Mouse (Mus musculus) embryonic facial prominence, embryonic 10.5 days (tissue): ENCODE data around the gene Gab2. TPM values are rescaled to one million over a fixed set of nuclear protein-coding genes. Genes with fewer than 3 reads are reported as not detected.

Experiments
- DNase-seq: peaks from one replicate; pipeline ENCODE4 v3.0.0-alpha.2; 2017; ENCODE audit warnings: low spot score
- H3K27ac ChIP-seq: fragments of 300-500 bp; sonication (generic); replicated peaks from 2 replicates; pipeline ENCODE4 v1.5.1; 2016; ENCODE audit warnings: mild to moderate bottlenecking
- H3K27me3 ChIP-seq: fragments of 300-500 bp; sonication (generic); replicated peaks from 2 replicates; pipeline ENCODE4 v1.6.1; 2016; ENCODE audit warnings: low read depth, mild to moderate bottlenecking; ENCODE audit not compliant: poor library complexity, severe bottlenecking
- H3K36me3 ChIP-seq: fragments of 300-500 bp; sonication (generic); replicated peaks from 2 replicates; pipeline ENCODE4 v1.6.1; 2016; ENCODE audit warnings: mild to moderate bottlenecking, moderate library complexity
- H3K4me1 ChIP-seq: fragments of 300-500 bp; sonication (generic); 2 replicates; pipeline ENCODE4 v1.6.1; 2016
- H3K4me3 ChIP-seq: fragments of 300-500 bp; sonication (generic); 2 replicates; pipeline ENCODE4 v1.5.1; 2016; ENCODE audit warnings: mild to moderate bottlenecking, moderate library complexity
- H3K9me3 ChIP-seq: fragments of 300-500 bp; sonication (generic); 2 replicates; pipeline ENCODE4 v1.6.1; 2016; ENCODE audit warnings: mild to moderate bottlenecking
- WGBS: fragments of 180-500 bp; shearing (Covaris S2); methylation state at CpG from one replicate; pipeline ENCODE4 v1.1.7; 2016; 5-methylcytosine and 5-hydroxymethylcytosine counted together
- polyA plus RNA-seq: library from polyadenylated mRNA; unstranded; fragments of >200 nt; fragmentation: Nextera tagmentation; extraction: Ambion mirVana; gene quantifications from 2 replicates; pipeline ENCODE4 v1.2.1, GENCODE M21; 2016

The Gab2 gene
- polyA plus RNA-seq, 1 experiment from 2014 or later, result 7.0 TPM

DNA sequence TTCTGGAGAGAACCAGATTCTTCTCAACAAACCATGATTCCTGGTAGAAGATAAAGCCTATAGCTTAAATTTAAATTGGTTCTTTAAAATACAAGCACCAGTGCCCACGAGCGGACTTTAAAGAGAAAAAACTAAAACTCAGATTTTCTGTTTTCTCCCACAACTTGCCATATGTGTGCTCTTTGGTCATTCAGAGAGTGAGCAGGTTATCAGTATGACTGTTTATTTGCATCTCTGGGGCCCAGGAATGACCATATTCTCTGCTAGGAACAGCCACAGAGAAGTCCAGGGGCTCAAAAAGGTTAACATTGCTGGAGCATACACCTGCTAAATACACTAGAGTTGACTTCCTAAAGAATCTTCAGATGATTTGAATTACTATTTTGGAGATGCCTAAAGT lies 216.9 kb downstream of the Gab2 start:
- DNase-seq, result no peak
- peaks cover 14% of the 10 kb centered on the region for H3K36me3 ChIP-seq
- no peak overlapping the region for H3K27ac ChIP-seq
- WGBS, result 93% methylated on average over 2 of the region's 2 CpGs
- H3K4me1 ChIP-seq, result no peaks in the 10 kb centered on the region
- H3K9me3 ChIP-seq, result no peaks in the 10 kb centered on the region
- H3K27me3 ChIP-seq, result no peaks in the 10 kb centered on the region
- H3K4me3 ChIP-seq, result no peak overlapping the region

DNA sequence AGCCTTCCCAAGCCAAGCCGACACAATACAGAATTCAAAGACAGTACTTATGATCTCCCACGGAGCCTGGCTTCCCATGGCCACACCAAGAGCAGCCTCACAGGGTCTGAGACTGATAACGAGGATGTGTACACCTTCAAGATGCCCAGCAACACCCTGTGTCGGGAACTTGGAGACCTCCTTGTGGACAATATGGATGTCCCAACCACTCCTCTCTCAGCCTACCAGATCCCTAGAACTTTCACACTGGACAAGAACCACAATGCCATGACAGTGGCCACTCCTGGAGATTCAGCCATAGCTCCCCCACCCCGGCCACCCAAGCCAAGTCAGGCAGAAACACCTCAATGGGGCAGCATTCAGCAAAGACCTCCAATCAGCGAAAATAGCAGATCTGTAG lies 217.6 kb downstream of the Gab2 start:
- Histone ChIP-seq H3K27me3 (no peaks in the 10 kb centered on the region), H3K4me1 (no peaks in the 10 kb centered on the region), H3K36me3 (peaks cover 21% of the 10 kb centered on the region), H3K9me3 (no peaks in the 10 kb centered on the region), H3K4me3 (no peak overlapping the region), H3K27ac (no peak overlapping the region)
- DNase-seq, result no peak
- WGBS, result 83% methylated on average over 6 of the region's 6 CpGs

DNA sequence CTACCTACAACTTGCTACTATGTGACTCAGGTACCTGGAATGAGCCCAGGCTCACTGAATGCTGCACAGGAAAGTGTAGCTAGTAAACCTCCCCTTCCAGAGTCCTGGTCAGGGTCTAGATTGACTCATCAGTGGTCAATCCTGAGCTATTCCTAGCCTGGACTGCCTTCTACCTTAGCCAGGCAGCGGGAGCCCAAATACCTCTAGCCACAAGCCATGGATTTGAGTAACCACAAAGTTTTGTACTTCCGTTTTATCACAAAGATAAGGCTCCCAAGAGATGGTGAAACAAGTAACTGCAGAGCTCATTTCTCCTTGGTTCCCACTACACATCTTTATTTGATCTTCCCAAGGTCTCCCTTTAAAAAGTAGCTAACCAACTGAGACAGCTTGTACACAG lies 219.5 kb downstream of the Gab2 start:
- no peaks in the 10 kb centered on the region for H3K27me3 ChIP-seq
- DNase-seq, result no peak
- no peak overlapping the region for H3K4me3 ChIP-seq
- no peaks in the 10 kb centered on the region for H3K4me1 ChIP-seq
- no peak overlapping the region for H3K27ac ChIP-seq
- WGBS, result 92% methylated on average over 2 of the region's 2 CpGs
- H3K36me3 ChIP-seq, result peaks cover 41% of the 10 kb centered on the region
- H3K9me3 ChIP-seq, result no peaks in the 10 kb centered on the region

DNA sequence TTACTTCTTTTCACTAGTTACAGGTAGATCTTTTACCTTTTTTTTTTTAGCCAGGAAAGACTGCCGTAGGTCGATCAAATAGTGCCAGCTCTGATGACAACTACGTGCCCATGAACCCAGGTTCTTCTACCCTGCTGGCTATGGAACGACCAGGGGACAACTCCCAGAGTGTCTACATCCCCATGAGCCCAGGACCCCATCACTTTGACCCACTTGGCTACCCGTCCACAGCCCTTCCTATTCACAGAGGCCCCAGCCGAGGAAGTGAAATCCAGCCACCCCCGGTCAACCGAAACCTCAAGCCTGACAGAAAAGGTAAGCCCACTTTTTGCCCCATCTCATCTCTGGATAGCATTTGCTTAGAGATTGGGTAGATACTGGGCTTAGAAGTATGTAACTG lies 219.9 kb downstream of the Gab2 start:
- no peak for DNase-seq
- Histone ChIP-seq H3K27ac (no peak overlapping the region), H3K4me1 (no peaks in the 10 kb centered on the region), H3K4me3 (no peak overlapping the region), H3K36me3 (peaks cover 45% of the 10 kb centered on the region), H3K9me3 (no peaks in the 10 kb centered on the region), H3K27me3 (no peaks in the 10 kb centered on the region)
- 88% methylated on average over 8 of the region's 8 CpGs for WGBS

GRCm38 (mm10) chr7:97302261-97302660 lies 220.9 kb downstream of the Gab2 start:
- no peaks in the 10 kb centered on the region for H3K9me3 ChIP-seq
- H3K4me3 ChIP-seq, result no peak overlapping the region
- no peaks in the 10 kb centered on the region for H3K27me3 ChIP-seq
- WGBS, result 87% methylated on average over 4 of the region's 4 CpGs
- no peak for DNase-seq
- peaks cover 54% of the 10 kb centered on the region for H3K36me3 ChIP-seq
- no peaks in the 10 kb centered on the region for H3K4me1 ChIP-seq
- H3K27ac ChIP-seq, result no peak overlapping the region

DNA sequence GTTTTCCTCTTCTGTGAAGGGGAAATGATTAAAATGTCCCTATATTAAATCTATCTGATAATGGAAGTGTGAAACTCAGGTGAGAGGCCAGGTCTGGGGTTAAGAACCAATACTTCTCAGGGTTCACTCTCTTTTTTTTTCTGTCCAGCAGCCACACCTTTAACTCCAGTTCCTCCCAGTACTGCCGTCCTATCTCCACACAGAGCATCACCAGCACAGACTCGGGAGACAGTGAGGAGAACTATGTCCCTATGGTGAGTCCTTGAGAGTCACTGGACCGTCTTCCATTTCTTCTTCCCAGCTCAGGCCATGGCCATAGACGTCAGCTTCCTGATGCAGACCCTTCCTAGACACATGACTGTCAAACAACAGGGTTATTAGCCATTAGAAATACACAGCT lies 221.5 kb downstream of the Gab2 start:
- no peak overlapping the region for H3K27ac ChIP-seq
- DNase-seq, result no peak
- no peaks in the 10 kb centered on the region for H3K4me1 ChIP-seq
- peaks cover 58% of the 10 kb centered on the region for H3K36me3 ChIP-seq
- 84% methylated on average over 4 of the region's 4 CpGs for WGBS
- H3K27me3 ChIP-seq, result no peaks in the 10 kb centered on the region
- no peaks in the 10 kb centered on the region for H3K9me3 ChIP-seq
- no peak overlapping the region for H3K4me3 ChIP-seq

DNA sequence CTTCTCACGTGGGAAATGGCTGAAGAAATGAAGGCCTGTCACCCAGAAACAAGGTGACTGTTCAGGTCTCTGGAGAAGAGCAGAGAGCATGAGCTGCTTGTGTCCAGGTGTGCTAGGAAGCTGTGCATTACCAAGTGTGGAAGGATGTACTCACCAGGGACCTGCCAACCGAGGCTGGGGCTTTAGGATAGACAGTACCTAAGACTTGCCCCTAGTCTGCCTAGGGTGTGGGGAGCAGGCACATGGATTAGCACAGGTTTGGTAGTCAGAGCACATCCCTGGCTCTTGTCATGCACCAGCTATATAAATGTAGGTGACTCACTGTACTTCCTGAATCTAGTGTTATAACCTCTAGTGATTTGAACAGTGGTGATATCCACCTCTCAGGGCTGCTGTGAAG lies 222.2 kb downstream of the Gab2 start:
- DNase-seq, result no peak

GRCm38 (mm10) chr7:97304471-97304870 lies 223.1 kb downstream of the Gab2 start:
- Histone ChIP-seq H3K9me3 (no peaks in the 10 kb centered on the region), H3K36me3 (peaks cover 67% of the 10 kb centered on the region), H3K27ac (no peak overlapping the region), H3K4me1 (no peaks in the 10 kb centered on the region), H3K4me3 (no peak overlapping the region), H3K27me3 (no peaks in the 10 kb centered on the region)
- no peak for DNase-seq

More for the DNA sequence above, 222.2 kb downstream of the Gab2 start:
- WGBS, result 72% methylated on average over 2 of the region's 2 CpGs
- Histone ChIP-seq H3K4me3 (no peak overlapping the region), H3K27me3 (no peaks in the 10 kb centered on the region), H3K27ac (no peak overlapping the region), H3K9me3 (no peaks in the 10 kb centered on the region), H3K36me3 (peaks cover 65% of the 10 kb centered on the region), H3K4me1 (no peaks in the 10 kb centered on the region)

GRCm38 (mm10) chr7:97305206-97305605 lies 223.8 kb downstream of the Gab2 start:
- Histone ChIP-seq H3K9me3 (no peaks in the 10 kb centered on the region), H3K27me3 (no peaks in the 10 kb centered on the region), H3K36me3 (peaks cover 75% of the 10 kb centered on the region), H3K27ac (no peak overlapping the region), H3K4me1 (no peaks in the 10 kb centered on the region), H3K4me3 (no peak overlapping the region)
- 85% methylated on average over 4 of the region's 4 CpGs for WGBS
- no peak for DNase-seq

- 97% methylated on average over 2 of the region's 2 CpGs for WGBS
Measured at GRCm38 (mm10) chr7:97306813-97307212, 225.4 kb downstream of the Gab2 start.

DNA sequence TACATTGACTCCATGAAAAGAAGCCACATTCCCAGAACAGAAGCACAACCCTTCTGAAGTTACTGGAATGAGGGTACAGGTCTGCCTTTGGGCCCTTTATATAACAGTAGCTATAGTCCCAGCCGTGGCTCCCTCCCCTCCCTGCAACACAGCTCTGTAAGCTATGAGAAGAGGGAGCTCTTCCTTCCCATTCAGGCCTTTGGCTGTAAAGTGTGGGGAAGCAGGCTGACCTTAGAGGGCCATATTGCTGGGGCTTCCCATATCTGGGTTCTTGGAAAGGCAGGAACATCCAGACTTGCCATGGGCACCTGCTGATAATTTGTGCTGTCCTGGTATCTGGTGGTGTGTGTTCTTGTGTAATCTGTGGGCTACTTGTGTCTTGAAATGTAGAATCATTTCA lies 226.2 kb downstream of the Gab2 start:
- DNase-seq, result peak; percentile 5

More at GRCm38 (mm10) chr7:97306813-97307212, 225.4 kb downstream of the Gab2 start:
- Histone ChIP-seq H3K4me3 (no peak overlapping the region), H3K27ac (no peak overlapping the region), H3K4me1 (no peaks in the 10 kb centered on the region), H3K27me3 (no peaks in the 10 kb centered on the region), H3K9me3 (no peaks in the 10 kb centered on the region), H3K36me3 (peaks cover 91% of the 10 kb centered on the region)
- DNase-seq, result no peak

GRCm38 (mm10) chr7:97309461-97310340 lies 228.3 kb downstream of the Gab2 start:
- Histone ChIP-seq H3K9me3 (no peaks in the 10 kb centered on the region), H3K4me3 (no peak overlapping the region), H3K27ac (no peak overlapping the region), H3K36me3 (peaks cover 83% of the 10 kb centered on the region), H3K27me3 (no peaks in the 10 kb centered on the region), H3K4me1 (no peaks in the 10 kb centered on the region)
- WGBS, result 83% methylated on average over 4 of the region's 4 CpGs
- peak; percentile 5 for DNase-seq

More for the DNA sequence above, 226.2 kb downstream of the Gab2 start:
- Histone ChIP-seq H3K4me3 (no peak overlapping the region), H3K27me3 (no peaks in the 10 kb centered on the region), H3K4me1 (no peaks in the 10 kb centered on the region), H3K36me3 (peaks cover 98% of the 10 kb centered on the region), H3K27ac (no peak overlapping the region), H3K9me3 (no peaks in the 10 kb centered on the region)
- WGBS, result 82% methylated on average over 1 of the region's 1 CpGs

DNA sequence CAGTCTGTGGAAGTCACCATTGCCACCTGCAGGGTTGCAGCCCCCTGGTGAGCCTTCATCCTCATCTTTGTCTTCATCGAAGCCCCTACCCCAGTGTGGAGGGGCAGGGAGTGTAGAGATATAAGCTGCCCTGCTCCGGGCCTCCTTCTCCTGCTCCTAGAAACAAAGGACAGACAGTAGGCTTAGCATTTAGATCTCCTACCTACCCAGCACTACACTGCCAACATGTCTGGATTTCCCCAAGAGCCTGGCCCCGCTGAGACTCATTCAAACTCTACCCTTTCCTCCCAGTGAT lies 228.9 kb downstream of the Gab2 start:
- no peak overlapping the region for H3K4me3 ChIP-seq
- 88% methylated on average over 3 of the region's 3 CpGs for WGBS
- H3K4me1 ChIP-seq, result no peaks in the 10 kb centered on the region
- peaks cover 79% of the 10 kb centered on the region for H3K36me3 ChIP-seq
- no peak overlapping the region for H3K27ac ChIP-seq
- DNase-seq, result no peak
- H3K27me3 ChIP-seq, result no peaks in the 10 kb centered on the region
- H3K9me3 ChIP-seq, result no peaks in the 10 kb centered on the region
